Mouse (Mus musculus): ENCODE measurements at regions not wholly inside any gene's neighbourhood (a gene's known extent, or its start where the extent isn't known, plus 50 kb on each side); places are given as distances from the start of the nearest gene placed in this dataset.

DNA sequence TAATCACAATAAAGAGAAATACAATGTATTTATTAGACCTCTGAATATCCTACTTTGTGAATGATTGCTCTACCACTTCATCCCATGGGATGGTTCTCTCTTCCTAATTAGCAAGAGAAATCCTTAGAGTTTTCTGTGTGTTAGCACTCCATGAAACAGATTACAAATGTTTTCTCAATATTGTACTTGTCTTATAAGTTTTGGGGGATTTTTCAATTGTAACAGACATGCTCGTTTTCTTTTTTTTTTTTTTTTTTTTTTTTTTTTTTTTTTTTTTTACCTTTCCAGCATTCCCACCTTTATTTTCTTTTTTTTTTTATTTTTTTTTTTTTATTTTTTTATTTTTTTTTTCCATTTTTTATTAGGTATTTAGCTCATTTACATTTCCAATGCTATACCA, 312.3 kb downstream of the Mex3b start:
- Histone ChIP-seq H3K9ac (no peak overlapping the region), H3K27me3 (no peaks in the 10 kb centered on the region), H3K9me3 (replicated peaks) (no peaks in the 10 kb centered on the region), H3K36me3 (no peaks in the 10 kb centered on the region), H3K4me3 (replicated peaks) (no peak overlapping the region), H3K4me1 (no peaks in the 10 kb centered on the region), H3K27ac (replicated peaks) (no peak overlapping the region), H3K4me2 (replicated peaks) (no peak overlapping the region)
- no peak for ATAC-seq (ENCODE audit: insufficient number of reproducible peaks, low FRiP score, low TSS enrichment, low read depth)
- WGBS, result 93% methylated on average over 1 of the region's 1 CpGs

DNA sequence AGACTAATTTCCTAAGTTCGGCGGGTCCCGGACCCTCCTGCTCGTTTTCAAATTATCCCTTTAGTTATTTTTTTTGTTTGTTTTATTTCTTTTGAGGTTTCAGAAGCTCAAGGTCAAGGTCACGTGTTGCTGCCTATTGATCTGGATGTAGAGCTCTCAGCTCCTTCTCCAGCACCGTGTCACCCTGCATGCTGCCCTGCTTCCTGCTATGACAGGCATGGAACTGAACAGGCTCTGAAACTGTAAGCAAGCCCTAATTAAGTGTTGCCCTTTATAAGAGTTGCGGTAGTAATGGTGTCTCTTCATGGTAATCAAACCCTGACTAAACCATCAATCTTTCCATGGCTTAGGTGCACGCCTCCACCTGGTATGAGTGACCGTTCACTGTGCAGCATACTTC, 319.2 kb downstream of the Mex3b start:
- no peak for ATAC-seq (ENCODE audit: insufficient number of reproducible peaks, low FRiP score, low TSS enrichment, low read depth)
- Histone ChIP-seq H3K4me1 (no peaks in the 10 kb centered on the region), H3K9ac (no peak overlapping the region), H3K9me3 (replicated peaks) (no peaks in the 10 kb centered on the region), H3K36me3 (no peaks in the 10 kb centered on the region), H3K4me2 (replicated peaks) (no peak overlapping the region), H3K4me3 (replicated peaks) (no peak overlapping the region), H3K27ac (replicated peaks) (no peak overlapping the region), H3K27me3 (no peaks in the 10 kb centered on the region)
- 87% methylated on average over 9 of the region's 9 CpGs for WGBS

- Histone ChIP-seq H3K27me3 (no peaks in the 10 kb centered on the region), H3K36me3 (no peaks in the 10 kb centered on the region), H3K4me2 (replicated peaks) (no peak overlapping the region), H3K9ac (no peak overlapping the region), H3K9me3 (replicated peaks) (no peaks in the 10 kb centered on the region), H3K4me1 (peaks cover 6% of the 10 kb centered on the region), H3K27ac (replicated peaks) (no peak overlapping the region), H3K4me3 (replicated peaks) (no peak overlapping the region)
- WGBS, result 66% methylated on average over 12 of the region's 12 CpGs
- ATAC-seq (ENCODE audit: insufficient number of reproducible peaks, low FRiP score, low TSS enrichment, low read depth), result no peak
Observed at GRCm38 (mm10) chr7:83195896-83196537, 328.9 kb downstream of the Mex3b start.

DNA sequence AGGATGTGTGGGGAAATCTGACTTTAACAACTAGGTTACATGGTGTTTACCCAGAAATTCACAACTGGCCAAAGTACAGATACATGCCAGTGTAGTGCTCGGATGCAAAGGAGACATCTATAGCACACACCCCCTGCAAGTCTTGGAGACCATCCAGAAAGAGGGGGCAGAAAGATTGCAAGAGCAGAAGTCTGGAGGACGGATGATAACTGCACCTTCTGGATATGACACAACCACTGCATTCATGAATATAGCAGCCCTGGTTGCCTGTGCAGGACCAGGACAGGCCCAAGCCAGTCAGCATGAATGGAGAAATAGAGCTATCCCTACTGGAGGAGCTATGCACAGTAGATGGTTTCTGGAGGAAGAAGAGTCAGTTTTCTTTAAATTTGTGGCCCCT, 330.4 kb downstream of the Mex3b start:
- H3K4me3 ChIP-seq (replicated peaks), result no peak overlapping the region
- no peak overlapping the region for H3K4me2 ChIP-seq (replicated peaks)
- H3K36me3 ChIP-seq, result no peaks in the 10 kb centered on the region
- H3K27me3 ChIP-seq, result no peaks in the 10 kb centered on the region
- ATAC-seq (ENCODE audit: insufficient number of reproducible peaks, low FRiP score, low TSS enrichment, low read depth), result no peak
- H3K9me3 ChIP-seq (replicated peaks), result no peaks in the 10 kb centered on the region
- no peak overlapping the region for H3K9ac ChIP-seq
- 58% methylated on average over 2 of the region's 2 CpGs for WGBS
- H3K27ac ChIP-seq (replicated peaks), result no peak overlapping the region
- H3K4me1 ChIP-seq, result peaks cover 20% of the 10 kb centered on the region

GRCm38 (mm10) chr7:83201126-83201686, 334.1 kb downstream of the Mex3b start:
- 0 out of 2 replicates have a peak, but pooled peaks cover 3% of the 10 kb centered on the region for H3K27me3 ChIP-seq
- peak overlapping the region; percentile 83 for H3K27ac ChIP-seq (replicated peaks)
- ATAC-seq (ENCODE audit: insufficient number of reproducible peaks, low FRiP score, low TSS enrichment, low read depth), result no peak; the same call in 1 of the 2 replicates
- H3K36me3 ChIP-seq, result no peaks in the 10 kb centered on the region
- WGBS, result 39% methylated on average over 7 of the region's 7 CpGs
- no peak overlapping the region for H3K9ac ChIP-seq
- H3K4me2 ChIP-seq (replicated peaks), result peak overlapping the region; percentile 43; the same call in 1 of the 2 replicates
- peaks cover 46% of the 10 kb centered on the region for H3K4me1 ChIP-seq
- H3K9me3 ChIP-seq (replicated peaks), result no peaks in the 10 kb centered on the region
- no peak overlapping the region for H3K4me3 ChIP-seq (replicated peaks)

DNA sequence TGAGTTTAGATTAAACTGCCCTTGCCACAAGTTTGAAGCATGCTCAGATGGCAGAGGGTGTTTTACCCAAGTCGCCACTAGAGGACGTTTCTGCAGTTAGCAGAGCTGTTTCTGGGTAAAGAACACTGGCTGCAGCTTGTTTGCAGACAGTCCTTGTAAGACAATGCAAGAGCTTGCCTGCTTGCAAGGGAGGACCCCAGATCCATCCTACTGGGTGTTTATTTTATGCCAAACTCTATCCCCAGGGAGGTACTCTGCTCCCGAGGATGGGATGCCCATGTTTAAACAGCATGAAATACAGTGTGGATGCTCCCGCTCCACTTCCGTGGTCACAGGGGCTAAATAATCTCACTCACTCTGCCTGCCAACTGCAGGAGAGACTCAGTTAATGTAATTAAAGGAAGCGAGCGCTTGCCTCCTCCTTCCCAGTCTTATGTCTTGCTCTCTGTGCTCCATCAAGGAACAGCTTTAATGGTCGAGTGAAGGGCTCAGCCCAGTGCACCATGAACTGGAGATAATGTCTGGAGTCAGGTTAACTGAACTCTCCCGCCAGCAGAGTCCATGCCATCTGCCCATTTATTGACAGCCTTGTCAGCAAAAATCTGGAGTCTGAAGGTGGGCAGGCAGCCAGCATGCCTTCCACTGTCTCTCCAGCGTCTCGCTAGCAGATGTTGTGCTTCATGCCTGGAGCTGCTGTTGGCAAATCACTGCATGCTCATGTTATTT, 334.8 kb downstream of the Mex3b start:
- H3K4me1 ChIP-seq, result peaks cover 46% of the 10 kb centered on the region
- peak; percentile 65; the same call in 1 of the 2 replicates for ATAC-seq (ENCODE audit: insufficient number of reproducible peaks, low FRiP score, low TSS enrichment, low read depth)
- 3% methylated on average over 11 of the region's 11 CpGs for WGBS
- no peaks in the 10 kb centered on the region for H3K9me3 ChIP-seq (replicated peaks)
- 0 out of 2 replicates have a peak, but pooled peaks cover 3% of the 10 kb centered on the region for H3K27me3 ChIP-seq
- H3K4me3 ChIP-seq (replicated peaks), result peak overlapping the region; percentile 13; the same call in 1 of the 2 replicates
- no peak overlapping the region for H3K9ac ChIP-seq
- H3K27ac ChIP-seq (replicated peaks), result peak overlapping the region; percentile 83
- no peaks in the 10 kb centered on the region for H3K36me3 ChIP-seq
- peak overlapping the region; percentile 43 for H3K4me2 ChIP-seq (replicated peaks)

- H3K27ac ChIP-seq (replicated peaks), result no peak overlapping the region
- no peak for ATAC-seq (ENCODE audit: insufficient number of reproducible peaks, low FRiP score, low TSS enrichment, low read depth)
- H3K9me3 ChIP-seq (replicated peaks), result no peaks in the 10 kb centered on the region
- H3K4me3 ChIP-seq (replicated peaks), result no peak overlapping the region
- no peaks in the 10 kb centered on the region for H3K36me3 ChIP-seq
- 78% methylated on average over 10 of the region's 10 CpGs for WGBS
- H3K9ac ChIP-seq, result no peak overlapping the region
- peaks cover 46% of the 10 kb centered on the region for H3K4me1 ChIP-seq
- H3K4me2 ChIP-seq (replicated peaks), result no peak overlapping the region
- H3K27me3 ChIP-seq, result 0 out of 2 replicates have a peak, but pooled peaks cover 3% of the 10 kb centered on the region
Observed at GRCm38 (mm10) chr7:83203311-83204012, 336.3 kb downstream of the Mex3b start.

DNA sequence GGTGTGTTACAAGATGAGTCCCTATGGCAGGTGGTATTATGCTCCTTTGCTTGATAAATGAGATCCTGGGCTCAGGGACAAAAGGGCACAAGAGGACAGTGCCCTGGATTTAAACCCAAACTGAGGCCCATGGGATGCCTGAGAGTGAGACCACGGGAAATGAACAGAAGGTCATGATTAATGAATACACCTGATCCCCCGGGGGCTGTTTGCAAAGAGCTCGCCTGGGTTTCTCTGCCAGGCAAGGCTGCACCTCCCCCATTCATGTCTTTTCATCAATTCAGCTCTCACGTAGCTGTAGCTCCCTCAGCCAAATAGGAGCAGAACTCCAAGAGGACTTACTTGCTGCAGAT, 336.9 kb downstream of the Mex3b start:
- no peak for ATAC-seq (ENCODE audit: insufficient number of reproducible peaks, low FRiP score, low TSS enrichment, low read depth)
- H3K27ac ChIP-seq (replicated peaks), result no peak overlapping the region
- no peak overlapping the region for H3K4me2 ChIP-seq (replicated peaks)
- H3K9me3 ChIP-seq (replicated peaks), result no peaks in the 10 kb centered on the region
- 0 out of 2 replicates have a peak, but pooled peaks cover 3% of the 10 kb centered on the region for H3K27me3 ChIP-seq
- 30% methylated on average over 4 of the region's 4 CpGs for WGBS
- no peak overlapping the region for H3K9ac ChIP-seq
- no peak overlapping the region for H3K4me3 ChIP-seq (replicated peaks)
- no peaks in the 10 kb centered on the region for H3K36me3 ChIP-seq
- peaks cover 46% of the 10 kb centered on the region for H3K4me1 ChIP-seq

DNA sequence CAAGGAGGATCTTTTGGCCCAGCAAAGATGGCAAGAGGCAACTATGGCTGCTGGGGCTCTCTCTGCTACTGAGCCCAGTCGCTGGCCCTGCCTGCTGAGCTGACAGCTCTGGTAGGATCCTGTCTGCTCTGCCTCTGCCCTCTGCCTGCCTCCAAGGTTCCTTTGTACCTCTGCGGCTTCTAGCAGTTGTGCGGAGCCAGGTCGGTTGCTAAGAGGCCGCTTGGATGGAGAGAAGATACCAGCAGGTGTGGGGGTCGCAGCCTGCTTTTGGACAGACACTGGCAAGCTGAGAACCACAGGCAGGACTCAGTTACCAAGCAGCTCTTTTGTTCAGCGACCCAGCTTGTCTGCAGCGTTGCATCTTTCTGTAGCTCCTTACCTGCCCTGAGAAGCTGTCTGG, 337.6 kb downstream of the Mex3b start:
- no peak for ATAC-seq (ENCODE audit: insufficient number of reproducible peaks, low FRiP score, low TSS enrichment, low read depth)
- Histone ChIP-seq H3K27ac (replicated peaks) (no peak overlapping the region), H3K4me2 (replicated peaks) (no peak overlapping the region), H3K4me1 (peaks cover 46% of the 10 kb centered on the region), H3K36me3 (no peaks in the 10 kb centered on the region), H3K9ac (no peak overlapping the region), H3K27me3 (0 out of 2 replicates have a peak, but pooled peaks cover 3% of the 10 kb centered on the region), H3K9me3 (replicated peaks) (no peaks in the 10 kb centered on the region), H3K4me3 (replicated peaks) (no peak overlapping the region)
- 48% methylated on average over 8 of the region's 8 CpGs for WGBS

DNA sequence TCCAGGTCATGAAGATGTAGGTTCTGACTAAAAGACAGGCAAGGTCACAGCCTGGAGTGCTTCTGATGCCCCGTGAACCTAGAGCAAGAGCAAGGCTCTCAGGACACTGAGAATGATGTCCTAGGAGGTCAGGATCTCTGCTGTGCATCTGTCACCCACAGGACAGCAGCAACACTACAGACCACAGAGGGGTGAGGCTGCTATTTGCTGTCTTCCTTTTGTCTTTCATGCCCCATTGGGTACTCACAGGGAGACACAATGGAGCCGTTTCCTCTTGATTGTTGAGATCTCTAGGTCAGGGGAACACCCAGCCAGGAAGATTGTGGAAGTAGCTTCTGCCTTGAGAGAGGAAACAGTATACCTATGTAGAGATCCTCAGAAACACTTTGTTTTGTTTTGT, 339.9 kb downstream of the Mex3b start:
- 81% methylated on average over 2 of the region's 2 CpGs for WGBS
- Histone ChIP-seq H3K4me1 (peaks cover 30% of the 10 kb centered on the region), H3K9me3 (replicated peaks) (no peaks in the 10 kb centered on the region), H3K9ac (no peak overlapping the region), H3K27me3 (0 out of 2 replicates have a peak, but pooled peaks cover 3% of the 10 kb centered on the region), H3K27ac (replicated peaks) (no peak overlapping the region), H3K4me2 (replicated peaks) (no peak overlapping the region), H3K4me3 (replicated peaks) (no peak overlapping the region), H3K36me3 (no peaks in the 10 kb centered on the region)
- no peak for ATAC-seq (ENCODE audit: insufficient number of reproducible peaks, low FRiP score, low TSS enrichment, low read depth)

DNA sequence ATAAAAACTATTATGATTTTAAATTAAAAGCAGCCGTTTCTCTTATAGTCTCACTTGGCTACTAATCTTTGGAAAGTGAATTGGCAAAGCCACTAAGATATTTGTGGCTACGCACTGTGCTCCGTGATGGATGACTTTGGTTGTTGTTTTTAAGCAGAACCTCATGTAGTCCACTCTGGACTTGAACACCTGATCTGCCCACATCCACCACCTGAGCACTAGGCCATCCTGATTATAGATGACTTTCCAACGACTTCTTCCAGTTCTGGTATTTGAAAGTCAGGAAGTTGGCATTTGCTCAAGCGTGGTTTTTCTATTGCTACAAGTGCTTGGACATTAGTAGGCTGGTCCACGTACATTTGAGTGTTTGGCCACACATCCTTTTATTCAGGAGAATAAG, 344.5 kb downstream of the Mex3b start:
- WGBS, result 41% methylated on average over 6 of the region's 6 CpGs
- no peak for ATAC-seq (ENCODE audit: insufficient number of reproducible peaks, low FRiP score, low TSS enrichment, low read depth)
- H3K9me3 ChIP-seq (replicated peaks), result no peaks in the 10 kb centered on the region
- H3K4me1 ChIP-seq, result no peaks in the 10 kb centered on the region
- no peak overlapping the region for H3K4me3 ChIP-seq (replicated peaks)
- H3K9ac ChIP-seq, result no peak overlapping the region
- H3K27me3 ChIP-seq, result no peaks in the 10 kb centered on the region
- H3K27ac ChIP-seq (replicated peaks), result no peak overlapping the region
- no peak overlapping the region for H3K4me2 ChIP-seq (replicated peaks)
- no peaks in the 10 kb centered on the region for H3K36me3 ChIP-seq

Measured in embryonic facial prominence, embryonic 15.5 days (tissue).